Mouse (Mus musculus) adrenal gland, postnatal 14 days (tissue): ENCODE results near the gene Gm11084. TPM values are rescaled to one million over a fixed set of nuclear protein-coding genes. Genes with fewer than 3 reads are reported as not detected.
"Not testable (repeated sequence)": the region's sequence is repeated elsewhere in the genome, so short reads cannot be mapped to it uniquely, and the experiment has no call there.

Experiments
- DNase-seq: peaks from one replicate; pipeline ENCODE4 v3.0.0; 2021; ENCODE audit warnings: mixed read lengths
- total RNA-seq: library from RNA; stranded (reverse); gene quantifications from 2 replicates; pipeline ENCODE4 v1.2.3, GENCODE M21; 2021

Gm11084 gene
- total RNA-seq, 1 experiment from 2014 or later = not detected

GRCm38 (mm10) chr2:72995346-72996097 is 9.0 kb upstream of the Gm11084 start:
- DNase-seq = peak; percentile 57

GRCm38 (mm10) chr2:72994165-72994564 is 7.6 kb upstream of the Gm11084 start:
- no peak for DNase-seq

- DNase-seq = no peak
Observed at GRCm38 (mm10) chr2:72992497-72992896, 6.0 kb upstream of the Gm11084 start.

GRCm38 (mm10) chr2:72988945-72989344 is 2.4 kb upstream of the Gm11084 start:
- not testable (repeated sequence) for DNase-seq

- DNase-seq = no peak
Observed at GRCm38 (mm10) chr2:72985516-72985915, 1.0 kb downstream of the Gm11084 start.

GRCm38 (mm10) chr2:72984806-72985205 is 1.7 kb downstream of the Gm11084 start:
- DNase-seq = no peak

- DNase-seq = no peak
Observed at GRCm38 (mm10) chr2:72983211-72983610, 3.3 kb downstream of the Gm11084 start.

GRCm38 (mm10) chr2:72982110-72982785 is 4.3 kb downstream of the Gm11084 start:
- DNase-seq = peak; percentile 16

GRCm38 (mm10) chr2:72981441-72982109 is 4.9 kb downstream of the Gm11084 start:
- DNase-seq = no peak

GRCm38 (mm10) chr2:72981075-72981420 is 5.5 kb downstream of the Gm11084 start:
- DNase-seq = no peak

- peak; percentile 99 for DNase-seq
Observed at GRCm38 (mm10) chr2:72980337-72981074, 6.0 kb downstream of the Gm11084 start, which contains the start of gene Sp3. Sp3 (minus strand) TSS chr2:72980446.

- peak; percentile 97 for DNase-seq
Observed at GRCm38 (mm10) chr2:72979659-72980071, 6.9 kb downstream of the Gm11084 start.

GRCm38 (mm10) chr2:72978901-72979658 is 7.4 kb downstream of the Gm11084 start:
- peak; percentile 94 for DNase-seq

- DNase-seq = no peak
Observed at GRCm38 (mm10) chr2:72978473-72978872, 8.0 kb downstream of the Gm11084 start.

GRCm38 (mm10) chr2:72977272-72977671 is 9.2 kb downstream of the Gm11084 start:
- DNase-seq = no peak

- DNase-seq = no peak
Observed at GRCm38 (mm10) chr2:72976036-72976435, 10.5 kb downstream of the Gm11084 start.

- no peak for DNase-seq
Observed at GRCm38 (mm10) chr2:72970831-72971230, 15.7 kb downstream of the Gm11084 start.

- DNase-seq = peak; percentile 23
Observed at GRCm38 (mm10) chr2:72970302-72970701, 16.2 kb downstream of the Gm11084 start.

GRCm38 (mm10) chr2:72968536-72968935 is 18.0 kb downstream of the Gm11084 start:
- DNase-seq = no peak

- no peak for DNase-seq
Observed at GRCm38 (mm10) chr2:72965450-72965849, 21.1 kb downstream of the Gm11084 start.

- DNase-seq = no peak
Observed at GRCm38 (mm10) chr2:72956415-72956814, 30.1 kb downstream of the Gm11084 start.

- no peak for DNase-seq
Observed at GRCm38 (mm10) chr2:72952979-72953378, 33.5 kb downstream of the Gm11084 start.
